Mouse (Mus musculus): ENCODE measurements around the gene Wdr70.

GRCm38 (mm10) chr15:7950561-7950960, 148.4 kb downstream of the Wdr70 start:
- no peak for TF ChIP-seq CTCF (IDR thresholded peaks at IDR 0.05; ENCODE audit: control insufficient read depth, insufficient read depth, low read length)
- TF ChIP-seq POLR2A (IDR thresholded peaks at IDR 0.05; ENCODE audit: borderline replicate concordance, control insufficient read depth, low read depth, low read length), result no peak

All from bone marrow, adult 2 months (tissue).